Mouse (Mus musculus) CH12.LX (cell line): ENCODE data around the gene Pf4.
"Not testable (repeated sequence)": the region's sequence is repeated elsewhere in the genome, so short reads cannot be mapped to it uniquely, and the experiment has no call there.

Experiments
- CTCF ChIP-seq, 2 experiments: IDR thresholded peaks in 1 of 2; conservative IDR thresholded peaks in 1 of 2; 2 replicates each; pipeline ENCODE4 v1.5.1; 2011 to 2012; ENCODE audit warnings: low read depth in 2 of 2, low read length in 2 of 2, improper control_type of control experiment in 1 of 2, inconsistent platforms in 1 of 2, mild to moderate bottlenecking in 1 of 2, moderate library complexity in 1 of 2
- JUND ChIP-seq: conservative IDR thresholded peaks from 2 replicates; pipeline ENCODE4 v1.6.1; 2011; ENCODE audit warnings: low read depth, low read length, improper control_type of control experiment
- NELFE ChIP-seq: IDR thresholded peaks from 2 replicates; pipeline ENCODE4 v1.6.1; 2011; ENCODE audit warnings: low read depth, low read length, improper control_type of control experiment
- POLR2A ChIP-seq: IDR thresholded peaks from 2 replicates; pipeline ENCODE4 v1.6.1; 2011; ENCODE audit warnings: low read depth, mild to moderate bottlenecking, improper control_type of control experiment, low read length
- UBTF ChIP-seq: IDR thresholded peaks from 2 replicates; pipeline ENCODE4 v1.6.1; 2012; ENCODE audit warnings: low read depth, mild to moderate bottlenecking, inconsistent platforms, low read length, improper control_type of control experiment, moderate library complexity
- ZC3H11A ChIP-seq: IDR thresholded peaks from 2 replicates; pipeline ENCODE4 v1.6.1; 2012; ENCODE audit warnings: low read depth, mild to moderate bottlenecking, inconsistent platforms, low read length, improper control_type of control experiment

GRCm38 (mm10) chr5:90795392-90795791, 23.2 kb downstream of the Pf4 start:
- not testable (repeated sequence) for TF ChIP-seq ZC3H11A; NELFE; UBTF; POLR2A; JUND; CTCF (conservative IDR thresholded peaks at IDR 0.05 in 1 of 2, IDR thresholded peaks at IDR 0.05 in 1 of 2; ENCODE audit: low read depth in 2 of 2, low read length in 2 of 2)
